Mouse (Mus musculus) kidney, adult 2 months (tissue): ENCODE results near the gene Ydjc.

Experiments
- CTCF ChIP-seq: fragments of 200-500 bp; conservative IDR thresholded peaks from 2 replicates; pipeline ENCODE4 v1.5.1; 2011; ENCODE audit warnings: low read depth, mild to moderate bottlenecking, control low read depth, low read length, moderate library complexity, mixed read lengths; ENCODE audit not compliant: insufficient read depth, insufficient read length
- POLR2A ChIP-seq: fragments of 200-500 bp; IDR thresholded peaks from one replicate; pipeline ENCODE4 v1.6.1; 2011; ENCODE audit warnings: low read depth, low read length, control low read depth

GRCm38 (mm10) chr16:17183003-17183402 is 38.6 kb downstream of the Ydjc start:
- no peak for TF ChIP-seq POLR2A
- no peak for TF ChIP-seq CTCF
